Mouse (Mus musculus) intestine, embryonic 16.5 days (tissue): Measurements from ENCODE around the gene Aars2. TPM values are rescaled to one million over a fixed set of nuclear protein-coding genes. Genes with fewer than 3 reads are reported as not detected.

Source experiments
- ATAC-seq: fragments of 200-750 bp; cut with Nextera tagmentation; 2 replicates; pipeline ENCODE4 v1.8.0; 2017; ENCODE audit warnings: moderate TSS enrichment, moderate library complexity
- H3K27ac ChIP-seq: fragments of 300-500 bp; sonication (generic); 2 replicates; pipeline ENCODE4 v1.5.1; 2014; ENCODE audit warnings: mild to moderate bottlenecking, low read length
- H3K27me3 ChIP-seq: fragments of 300-500 bp; sonication (generic); replicated peaks from 2 replicates; pipeline ENCODE4 v1.6.1; 2014; ENCODE audit warnings: low read length, control low read depth, mixed read lengths; ENCODE audit not compliant: control insufficient read depth, insufficient read depth
- H3K36me3 ChIP-seq: fragments of 300-500 bp; sonication (generic); 2 replicates; pipeline ENCODE4 v1.6.1; 2014; ENCODE audit warnings: low read length, control low read depth; ENCODE audit not compliant: control insufficient read depth, insufficient read depth
- H3K4me1 ChIP-seq: fragments of 300-500 bp; sonication (generic); 2 replicates; pipeline ENCODE4 v1.6.1; 2014; ENCODE audit warnings: low read length, control low read depth, mixed read lengths; ENCODE audit not compliant: control insufficient read depth, insufficient read depth
- H3K4me2 ChIP-seq: fragments of 300-500 bp; sonication (generic); 2 replicates; pipeline ENCODE4 v1.6.1; 2014; ENCODE audit warnings: low read depth, low read length, control low read depth
- H3K4me3 ChIP-seq: fragments of 300-500 bp; sonication (generic); 2 replicates; pipeline ENCODE4 v1.5.1; 2014; ENCODE audit warnings: mild to moderate bottlenecking, low read length
- H3K9ac ChIP-seq: fragments of 300-500 bp; sonication (generic); 2 replicates; pipeline ENCODE4 v1.6.1; 2014; ENCODE audit warnings: low read depth, low read length
- H3K9me3 ChIP-seq: fragments of 300-500 bp; sonication (generic); 2 replicates; pipeline ENCODE4 v1.6.1; 2016; ENCODE audit warnings: low read length, control low read depth; ENCODE audit not compliant: control insufficient read depth
- WGBS: fragments of 180-500 bp; shearing (Covaris S2); extraction: QIAGEN DNeasy Blood & Tissue Kit; methylation state at CpG from one replicate; pipeline ENCODE4 v1.1.7; 2014; 5-methylcytosine and 5-hydroxymethylcytosine counted together
- polyA plus RNA-seq: library from polyadenylated mRNA; unstranded; fragments of >200 nt; fragmentation: Nextera tagmentation; extraction: Ambion mirVana; gene quantifications from 2 replicates; pipeline ENCODE4 v1.2.1, GENCODE M21; 2015

The Aars2 gene
- polyA plus RNA-seq, 1 experiment from 2014 or later = 16.6 TPM

GRCm38 (mm10) chr17:45557998-45558862, 51.6 kb downstream of the Aars2 start:
- Histone ChIP-seq H3K4me3 (no peak overlapping the region), H3K27me3 (peaks cover 9% of the 10 kb centered on the region; the same call in 1 of the 2 replicates), H3K36me3 (no peaks in the 10 kb centered on the region), H3K4me2 (no peak overlapping the region), H3K9me3 (no peaks in the 10 kb centered on the region), H3K9ac (0 out of 2 replicates have a peak overlapping the region, but pooled peaks have one; percentile 10), H3K27ac (no peak overlapping the region), H3K4me1 (peaks cover 11% of the 10 kb centered on the region; the same call in 1 of the 2 replicates)
- ATAC-seq = no peak
- WGBS = 70% methylated on average over 16 of the region's 16 CpGs

- Histone ChIP-seq H3K36me3 (no peaks in the 10 kb centered on the region), H3K27me3 (peaks cover 9% of the 10 kb centered on the region; the same call in 1 of the 2 replicates), H3K9me3 (no peaks in the 10 kb centered on the region), H3K9ac (no peak overlapping the region), H3K27ac (no peak overlapping the region), H3K4me3 (no peak overlapping the region), H3K4me2 (no peak overlapping the region), H3K4me1 (peaks cover 17% of the 10 kb centered on the region)
- 87% methylated on average over 15 of the region's 15 CpGs for WGBS
- no peak for ATAC-seq
These were observed 53.3 kb downstream of the Aars2 start for GRCm38 (mm10) chr17:45559732-45560525.

- Histone ChIP-seq H3K27me3 (no peaks in the 10 kb centered on the region), H3K27ac (no peak overlapping the region), H3K4me3 (no peak overlapping the region), H3K9me3 (no peaks in the 10 kb centered on the region), H3K36me3 (peaks cover 11% of the 10 kb centered on the region), H3K9ac (peak overlapping the region; percentile 97; the same call in 1 of the 2 replicates), H3K4me1 (peaks cover 16% of the 10 kb centered on the region), H3K4me2 (peak overlapping the region; percentile 89; the same call in 1 of the 2 replicates)
- WGBS = 73% methylated on average over 12 of the region's 12 CpGs
- no peak for ATAC-seq
These were observed 56.6 kb downstream of the Aars2 start for GRCm38 (mm10) chr17:45563216-45563615.

GRCm38 (mm10) chr17:45563655-45564530, 57.3 kb downstream of the Aars2 start, which contains the start of gene Slc35b2:
Gene Slc35b2 (plus strand): TSS chr17:45563874.
- H3K4me3 ChIP-seq = peak within 1 kb of the TSS; percentile 88
- peaks cover 14% of the 10 kb centered on the region for H3K36me3 ChIP-seq
- H3K9ac ChIP-seq = peak within 1 kb of the TSS; percentile 97
- peak within 1 kb of the TSS; percentile 81 for H3K27ac ChIP-seq
- H3K27me3 ChIP-seq = no peaks in the 10 kb centered on the region
- no peaks in the 10 kb centered on the region for H3K9me3 ChIP-seq
- peak within 1 kb of the TSS; percentile 89 for H3K4me2 ChIP-seq
- peak; percentile 87 for ATAC-seq
- H3K4me1 ChIP-seq = peaks cover 16% of the 10 kb centered on the region
- under 1% methylated on average over 58 of the region's 61 CpGs for WGBS

- H3K9me3 ChIP-seq = no peaks in the 10 kb centered on the region
- no peaks in the 10 kb centered on the region for H3K27me3 ChIP-seq
- peaks cover 14% of the 10 kb centered on the region for H3K36me3 ChIP-seq
- peak overlapping the region; percentile 97 for H3K9ac ChIP-seq
- H3K4me3 ChIP-seq = peak overlapping the region; percentile 88
- WGBS = 7% methylated on average over 18 of the region's 18 CpGs
- ATAC-seq = peak; percentile 16
- H3K4me2 ChIP-seq = peak overlapping the region; percentile 89
- H3K4me1 ChIP-seq = peaks cover 16% of the 10 kb centered on the region
- H3K27ac ChIP-seq = peak overlapping the region; percentile 81
These were observed 58.0 kb downstream of the Aars2 start for GRCm38 (mm10) chr17:45564531-45565084.

- peak overlapping the region; percentile 88 for H3K4me3 ChIP-seq
- no peaks in the 10 kb centered on the region for H3K9me3 ChIP-seq
- 89% methylated on average over 11 of the region's 11 CpGs for WGBS
- H3K27me3 ChIP-seq = no peaks in the 10 kb centered on the region
- H3K9ac ChIP-seq = peak overlapping the region; percentile 97
- peaks cover 17% of the 10 kb centered on the region for H3K4me1 ChIP-seq
- H3K4me2 ChIP-seq = peak overlapping the region; percentile 89
- peak overlapping the region; percentile 81; the same call in 1 of the 2 replicates for H3K27ac ChIP-seq
- peaks cover 18% of the 10 kb centered on the region for H3K36me3 ChIP-seq
- no peak for ATAC-seq
These were observed 58.5 kb downstream of the Aars2 start for GRCm38 (mm10) chr17:45565103-45565502.

GRCm38 (mm10) chr17:45566031-45566359, 59.4 kb downstream of the Aars2 start:
- no peak for ATAC-seq
- 58% methylated on average over 1 of the region's 1 CpGs for WGBS
- H3K36me3 ChIP-seq = peaks cover 27% of the 10 kb centered on the region

GRCm38 (mm10) chr17:45566360-45567161, 59.9 kb downstream of the Aars2 start:
- Histone ChIP-seq H3K4me1 (peaks cover 27% of the 10 kb centered on the region), H3K4me2 (no peak overlapping the region), H3K9ac (no peak overlapping the region), H3K36me3 (peaks cover 30% of the 10 kb centered on the region), H3K9me3 (no peaks in the 10 kb centered on the region), H3K27me3 (no peaks in the 10 kb centered on the region), H3K27ac (no peak overlapping the region), H3K4me3 (no peak overlapping the region)
- ATAC-seq = no peak
- 56% methylated on average over 18 of the region's 18 CpGs for WGBS

More at GRCm38 (mm10) chr17:45566031-45566359, 59.4 kb downstream of the Aars2 start:
- Histone ChIP-seq H3K27ac (no peak overlapping the region), H3K9ac (no peak overlapping the region), H3K4me3 (no peak overlapping the region), H3K9me3 (no peaks in the 10 kb centered on the region), H3K27me3 (no peaks in the 10 kb centered on the region), H3K4me2 (no peak overlapping the region), H3K4me1 (peaks cover 21% of the 10 kb centered on the region)
